In the genomic region with DNA sequence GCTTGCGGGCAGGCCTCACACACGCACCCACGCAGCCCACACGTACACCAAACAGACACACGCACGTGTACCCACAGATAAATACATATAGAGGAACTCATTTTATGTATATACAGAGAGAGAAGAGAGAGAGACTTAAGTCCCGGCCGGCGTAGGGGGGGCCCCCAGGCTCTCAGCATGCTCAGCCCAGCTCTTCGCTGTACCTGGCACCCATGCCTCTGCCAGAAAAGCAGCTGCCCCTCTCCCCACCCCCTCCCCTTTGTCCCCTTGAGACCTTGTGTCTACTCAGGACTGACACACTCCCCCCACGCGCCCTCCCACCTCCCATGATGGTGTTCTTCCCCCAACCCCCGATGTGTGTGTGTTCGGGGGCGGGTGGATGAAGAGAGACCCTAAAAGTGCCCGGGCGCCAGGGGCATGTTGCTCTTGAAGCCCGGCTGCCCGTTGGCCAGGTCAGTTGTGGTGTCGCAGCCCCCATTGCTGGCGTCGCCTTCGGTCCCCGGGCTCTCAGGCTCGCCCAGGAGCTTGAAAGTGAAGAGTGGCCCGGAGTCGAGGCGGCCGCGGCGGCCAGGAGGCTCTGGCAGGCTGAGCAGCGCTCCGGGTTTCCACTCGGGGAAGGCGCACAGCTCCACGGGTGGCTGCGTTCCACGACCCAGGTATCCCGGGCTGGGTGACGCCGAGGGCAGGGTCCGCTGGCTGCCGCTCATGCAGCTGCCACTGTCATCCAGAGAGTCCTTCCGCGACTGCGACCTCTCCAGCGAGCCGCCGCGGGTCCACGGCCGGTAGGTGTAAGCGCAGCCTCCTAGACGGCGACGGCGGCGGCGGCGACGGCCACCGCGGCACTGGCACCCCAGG, we compare ENCODE assay signal across 8 mouse cellular contexts. TPM values are rescaled to one million over a fixed set of nuclear protein-coding genes. Genes with fewer than 3 reads are reported as not detected.
A peak's percentile ranks its signal among the peaks of the same experiment; 100 is the strongest.
DNase-seq lines count a peak whose midpoint lies in the region; ATAC-seq and TF ChIP-seq lines count a peak whose summit lies in the region.

No protein-coding gene starts in this region.

- H3K4me2 ChIP-seq in heart, embryonic 11.5 days: peak overlapping the region; percentile 67
- H3K4me2 ChIP-seq in forebrain, embryonic 15.5 days (replicated peaks): peak overlapping the region; percentile 49
- peak overlapping the region; percentile 83 for H3K4me2 ChIP-seq in kidney, postnatal 0 days (ENCODE audit: low read length)

- H3K4me3 ChIP-seq in heart, embryonic 11.5 days (ENCODE audit: low read depth, low read length): peak overlapping the region; percentile 35
- peak overlapping the region; percentile 39 for H3K4me3 ChIP-seq in forebrain, embryonic 15.5 days
- peak overlapping the region; percentile 35 for H3K4me3 ChIP-seq in kidney, postnatal 0 days (replicated peaks; ENCODE audit: low read depth, low read length)
- peak overlapping the region; percentile 59 for H3K4me3 ChIP-seq in midbrain, embryonic 10.5 days

- H3K27ac ChIP-seq in heart, embryonic 11.5 days (ENCODE audit: low read depth, low read length): no peak overlapping the region
- no peak overlapping the region for H3K27ac ChIP-seq in forebrain, embryonic 15.5 days (replicated peaks)
- no peak overlapping the region for H3K27ac ChIP-seq in kidney, postnatal 0 days
- peak overlapping the region; percentile 43; the same call in 1 of the 2 replicates for H3K27ac ChIP-seq in midbrain, embryonic 10.5 days (replicated peaks)

- H3K9ac ChIP-seq in heart, embryonic 11.5 days (ENCODE audit: low read depth, low read length): peak overlapping the region; percentile 29; the same call in 1 of the 2 replicates
- peak overlapping the region; percentile 24; the same call in 1 of the 2 replicates for H3K9ac ChIP-seq in forebrain, embryonic 15.5 days (replicated peaks)
- peak overlapping the region; percentile 50; the same call in 1 of the 2 replicates for H3K9ac ChIP-seq in kidney, postnatal 0 days (ENCODE audit: low read depth, low read length)

- TF ChIP-seq CTCF in kidney, postnatal 0 days (IDR thresholded peaks at IDR 0.05; ENCODE audit: low read depth): no peak

- H3K27me3 ChIP-seq in heart, embryonic 11.5 days (ENCODE audit: control insufficient read depth, insufficient read depth, low read length): peaks cover 17% of the 10 kb centered on the region
- H3K27me3 ChIP-seq in forebrain, embryonic 15.5 days: peaks cover 21% of the 10 kb centered on the region
- H3K27me3 ChIP-seq in kidney, postnatal 0 days (ENCODE audit: insufficient read depth, low read length): no peaks in the 10 kb centered on the region
- peaks cover 35% of the 10 kb centered on the region for H3K27me3 ChIP-seq in midbrain, embryonic 10.5 days (ENCODE audit: low read depth, poor library complexity, severe bottlenecking)

- WGBS in heart, embryonic 11.5 days (ENCODE audit: insufficient replicate concordance): 12% methylated on average over 63 of the region's 63 CpGs
- WGBS in forebrain, embryonic 15.5 days: 13% methylated on average over 63 of the region's 63 CpGs
- 13% methylated on average over 63 of the region's 63 CpGs for WGBS in kidney, postnatal 0 days
- 14% methylated on average over 63 of the region's 63 CpGs for WGBS in midbrain, embryonic 10.5 days

- ATAC-seq in heart, embryonic 11.5 days (replicated peaks; ENCODE audit: insufficient number of reproducible peaks, low FRiP score, low TSS enrichment): no peak; the same call in 1 of the 2 replicates
- peak; percentile 43 for ATAC-seq in forebrain, embryonic 15.5 days (replicated peaks)
- peak; percentile 60; the same call in 1 of the 2 replicates for ATAC-seq in kidney, postnatal 0 days (replicated peaks; ENCODE audit: low FRiP score, low read depth)

- no peaks in the 10 kb centered on the region for H3K36me3 ChIP-seq in heart, embryonic 11.5 days (ENCODE audit: control insufficient read depth, insufficient read depth, low read length)
- no peaks in the 10 kb centered on the region for H3K36me3 ChIP-seq in forebrain, embryonic 15.5 days
- H3K36me3 ChIP-seq in kidney, postnatal 0 days (ENCODE audit: insufficient read depth, low read length): no peaks in the 10 kb centered on the region
- no peaks in the 10 kb centered on the region for H3K36me3 ChIP-seq in midbrain, embryonic 10.5 days

- H3K9me3 ChIP-seq in heart, embryonic 11.5 days (replicated peaks; ENCODE audit: control insufficient read depth, low read length): no peaks in the 10 kb centered on the region
- H3K9me3 ChIP-seq in forebrain, embryonic 15.5 days: no peaks in the 10 kb centered on the region
- no peaks in the 10 kb centered on the region for H3K9me3 ChIP-seq in kidney, postnatal 0 days (replicated peaks; ENCODE audit: low read length)
- H3K9me3 ChIP-seq in midbrain, embryonic 10.5 days (replicated peaks): no peaks in the 10 kb centered on the region

- DNase-seq in heart, adult 18-20 months: no peak
- DNase-seq in ZHBTc4 (ENCODE audit: low read depth, low spot score): peak; percentile 72
- DNase-seq in kidney, postnatal 0 days (ENCODE audit: low spot score): peak; percentile 27
- peak; percentile 64 for DNase-seq in midbrain, embryonic 10.5 days (ENCODE audit: low spot score)
- DNase-seq in cerebellum, adult 11 months: no peak
- DNase-seq in c-Kit-positive CD71-positive TER-119-positive erythroid progenitor cells, embryonic 14.5 days (ENCODE audit: low spot score): no peak

- no peaks in the 10 kb centered on the region; the same call in 1 of the 2 replicates for H3K4me1 ChIP-seq in heart, embryonic 11.5 days (ENCODE audit: control insufficient read depth, insufficient read depth, low read length)
- peaks cover 8% of the 10 kb centered on the region for H3K4me1 ChIP-seq in forebrain, embryonic 15.5 days
- H3K4me1 ChIP-seq in kidney, postnatal 0 days (replicated peaks; ENCODE audit: insufficient read depth, low read length): 0 out of 2 replicates have a peak, but pooled peaks cover 6% of the 10 kb centered on the region
- H3K4me1 ChIP-seq in midbrain, embryonic 10.5 days: peaks cover 10% of the 10 kb centered on the region

RNA-seq across cellular contexts. Expression of a gene that starts 27.9 kb away (rescaled TPM):
- polyA plus RNA-seq in heart, embryonic 11.5 days (2014; fragmentation: Nextera tagmentation; extraction: Ambion mirVana): 57.5 and 58.8 TPM in 2 replicates
- total RNA-seq in heart, adult 18-20 months (2021): 10 to 100 TPM; 52.1 to 59.8 TPM
- polyA plus RNA-seq in forebrain, embryonic 15.5 days (2015; fragmentation: Nextera tagmentation; extraction: Ambion mirVana): 82.1 and 83.8 TPM in 2 replicates
- polyA plus RNA-seq in kidney, postnatal 0 days (2015; fragmentation: Nextera tagmentation; extraction: Ambion mirVana): 77.6 and 77.8 TPM in 2 replicates
- 83.0 and 85.7 TPM in 2 replicates for polyA plus RNA-seq in midbrain, embryonic 10.5 days (2016; fragmentation: Nextera tagmentation; extraction: Ambion mirVana)

Comparison
In these comparisons a context has a peak if more than half of its experiments do, and no peak if none do; other contexts are left out.
1. DNase-seq: peak in ZHBTc4 (single experiment), kidney, postnatal 0 days (single experiment) and midbrain, embryonic 10.5 days (single experiment); none in heart, adult 18-20 months (0 of 2), cerebellum, adult 11 months (single experiment) and c-Kit-positive CD71-positive TER-119-positive erythroid progenitor cells, embryonic 14.5 days (single experiment).
2. Peak in every context shown above with its lines, with median percentiles within 50 percentile points of each other: H3K4me2 ChIP-seq, H3K4me3 ChIP-seq and H3K9ac ChIP-seq.